Mouse (Mus musculus): ENCODE measurements around the gene Atxn2. TPM values are rescaled to one million over a fixed set of nuclear protein-coding genes. Genes with fewer than 3 reads are reported as not detected.

Gene Atxn2
- polyA plus RNA-seq, 2 experiments: 87.2 to 156 TPM

DNA sequence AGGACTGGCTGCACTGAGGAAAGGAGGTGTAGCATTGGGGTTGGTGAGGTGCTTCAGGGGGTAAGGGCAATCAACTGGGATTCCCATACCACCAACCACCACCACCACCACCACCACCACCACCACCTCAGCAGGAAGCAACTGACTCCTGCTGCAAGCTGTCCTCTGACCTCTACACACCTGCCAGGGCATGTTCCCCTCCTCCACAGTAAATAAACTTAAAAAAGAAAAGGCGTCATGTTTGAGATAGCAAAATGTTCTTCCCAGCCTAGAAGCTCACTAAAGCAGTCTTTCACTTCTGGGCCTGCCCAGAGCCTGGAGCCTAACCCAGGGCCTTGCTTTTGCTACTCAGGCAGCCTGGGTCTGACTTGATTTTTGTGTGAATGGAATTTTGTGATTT is 3.2 kb downstream of the Atxn2 start:
- Histone ChIP-seq H3K9me3 (ENCODE audit: control insufficient read depth, low read length) (no peaks in the 10 kb centered on the region), H3K4me3 (replicated peaks; ENCODE audit: low read length) (peak overlapping the region; percentile 94), H3K27ac (replicated peaks; ENCODE audit: low read depth, low read length) (no peak overlapping the region), H3K4me1 (ENCODE audit: control insufficient read depth, insufficient read depth, low read length) (peaks cover 20% of the 10 kb centered on the region; the same call in 1 of the 2 replicates), H3K36me3 (ENCODE audit: control insufficient read depth, insufficient read depth, low read length) (peaks cover 11% of the 10 kb centered on the region; the same call in 1 of the 2 replicates), H3K27me3 (ENCODE audit: control insufficient read depth, insufficient read depth, low read length) (no peaks in the 10 kb centered on the region), H3K9ac (ENCODE audit: low read depth, low read length, severe bottlenecking) (no peak overlapping the region), H3K4me2 (replicated peaks; ENCODE audit: low read depth, low read length, severe bottlenecking) (peak overlapping the region; percentile 86; the same call in 1 of the 2 replicates)
- TF ChIP-seq POLR2A (IDR thresholded peaks at IDR 0.05; ENCODE audit: borderline replicate concordance, extremely low read depth, insufficient read depth, insufficient read length): no peak
- 89% methylated on average over 1 of the region's 1 CpGs for WGBS
- no peak for DNase-seq (ENCODE audit: low spot score)
- no peak for ATAC-seq (ENCODE audit: low FRiP score, low read depth)

DNA sequence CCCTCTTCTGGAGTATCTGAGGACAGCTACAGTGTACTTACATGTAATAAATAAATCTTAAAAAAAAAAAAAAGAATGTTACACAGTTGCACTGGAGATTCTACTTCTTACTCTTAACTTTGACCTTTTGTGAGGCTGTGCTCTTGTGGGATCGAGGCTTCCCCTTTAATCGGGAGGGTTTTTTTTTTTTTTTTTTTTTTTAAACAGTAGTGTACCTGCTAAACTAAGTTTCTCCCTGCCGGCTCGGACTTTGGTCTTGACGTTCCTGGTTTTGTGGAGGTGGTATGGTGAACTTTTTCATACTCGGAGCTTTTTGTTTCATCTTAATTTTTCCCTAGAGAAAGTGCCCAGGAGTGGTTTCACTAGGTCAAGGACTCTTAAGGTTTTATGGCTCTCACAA is 3.8 kb downstream of the Atxn2 start:
- Histone ChIP-seq H3K27me3 (ENCODE audit: control insufficient read depth, insufficient read depth, low read length) (no peaks in the 10 kb centered on the region), H3K4me2 (replicated peaks; ENCODE audit: low read depth, low read length, severe bottlenecking) (no peak overlapping the region), H3K9me3 (ENCODE audit: control insufficient read depth, low read length) (no peaks in the 10 kb centered on the region), H3K9ac (ENCODE audit: low read depth, low read length, severe bottlenecking) (no peak overlapping the region), H3K4me3 (replicated peaks; ENCODE audit: low read length) (no peak overlapping the region), H3K36me3 (ENCODE audit: control insufficient read depth, insufficient read depth, low read length) (peaks cover 11% of the 10 kb centered on the region; the same call in 1 of the 2 replicates), H3K27ac (replicated peaks; ENCODE audit: low read depth, low read length) (no peak overlapping the region), H3K4me1 (ENCODE audit: control insufficient read depth, insufficient read depth, low read length) (peaks cover 26% of the 10 kb centered on the region)
- ATAC-seq (ENCODE audit: low FRiP score, low read depth) (no peak), DNase-seq (ENCODE audit: low spot score) (no peak)
- no peak for TF ChIP-seq POLR2A (IDR thresholded peaks at IDR 0.05; ENCODE audit: borderline replicate concordance, extremely low read depth, insufficient read depth, insufficient read length)
- WGBS: 71% methylated on average over 6 of the region's 6 CpGs

DNA sequence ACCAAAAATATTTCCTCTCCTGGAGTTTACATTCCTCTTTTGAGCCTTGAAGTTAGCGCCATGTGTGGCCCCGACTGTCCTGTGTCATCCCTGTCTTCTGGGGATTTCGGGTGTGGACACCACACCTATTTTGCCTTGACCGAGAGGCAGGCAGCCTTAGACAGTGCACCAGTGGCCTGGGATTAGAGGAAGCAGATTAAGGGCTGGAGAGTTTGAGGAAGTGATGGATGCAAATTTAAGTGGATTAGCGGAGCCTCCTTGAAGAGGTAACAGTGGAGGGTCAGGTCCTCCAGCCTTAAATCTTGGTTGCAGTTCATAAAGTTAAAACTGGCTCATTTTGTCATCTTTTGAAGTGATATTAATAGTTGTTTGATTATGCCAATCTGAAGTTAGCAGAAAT is 7.3 kb downstream of the Atxn2 start:
- Histone ChIP-seq H3K9me3 (ENCODE audit: control insufficient read depth, low read length) (no peaks in the 10 kb centered on the region), H3K27me3 (ENCODE audit: control insufficient read depth, insufficient read depth, low read length) (no peaks in the 10 kb centered on the region), H3K9ac (ENCODE audit: low read depth, low read length, severe bottlenecking) (no peak overlapping the region), H3K36me3 (ENCODE audit: control insufficient read depth, insufficient read depth, low read length) (peaks cover 11% of the 10 kb centered on the region; the same call in 1 of the 2 replicates), H3K4me3 (replicated peaks; ENCODE audit: low read length) (no peak overlapping the region), H3K4me1 (ENCODE audit: control insufficient read depth, insufficient read depth, low read length) (peaks cover 24% of the 10 kb centered on the region), H3K27ac (replicated peaks; ENCODE audit: low read depth, low read length) (no peak overlapping the region), H3K4me2 (replicated peaks; ENCODE audit: low read depth, low read length, severe bottlenecking) (no peak overlapping the region)
- DNase-seq (ENCODE audit: low spot score) (no peak), ATAC-seq (ENCODE audit: low FRiP score, low read depth) (no peak)
- 84% methylated on average over 5 of the region's 5 CpGs for WGBS
- TF ChIP-seq POLR2A (IDR thresholded peaks at IDR 0.05; ENCODE audit: borderline replicate concordance, extremely low read depth, insufficient read depth, insufficient read length): no peak

DNA sequence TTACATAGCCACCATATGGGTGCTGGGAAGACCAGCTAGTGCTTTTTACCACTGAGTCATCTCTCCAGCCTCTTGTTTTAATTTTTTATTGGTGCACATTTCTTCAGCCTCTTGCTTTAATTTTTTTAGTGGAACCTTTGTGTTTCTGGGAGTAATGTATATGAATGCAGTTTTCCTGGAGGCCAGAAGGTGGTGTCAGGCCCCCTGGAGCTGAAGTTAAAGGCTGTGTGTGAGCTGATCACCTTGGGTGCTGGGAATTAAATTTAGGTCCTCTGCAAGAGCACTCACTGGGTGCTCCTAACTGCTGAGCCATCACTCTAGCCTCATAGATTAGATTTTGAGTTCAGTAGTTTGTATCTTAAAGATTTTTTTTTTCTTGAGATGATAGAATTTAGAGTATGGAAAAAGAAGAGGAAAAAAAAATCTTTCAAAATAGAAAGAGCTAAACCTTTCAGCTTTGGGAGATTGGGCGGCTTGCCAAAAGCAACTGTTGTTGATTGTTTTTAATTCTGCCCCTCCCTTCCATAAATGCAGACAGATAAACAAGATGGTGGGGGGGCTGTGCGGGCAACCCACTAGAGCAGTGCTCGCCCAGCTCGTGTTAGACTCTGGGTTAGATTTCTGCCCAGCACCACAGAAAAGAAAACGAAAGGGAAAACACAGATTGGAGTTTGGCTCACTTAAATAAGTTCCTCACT is 9.9 kb downstream of the Atxn2 start:
- Histone ChIP-seq H3K27ac (replicated peaks; ENCODE audit: low read depth, low read length) (no peak overlapping the region), H3K4me1 (ENCODE audit: control insufficient read depth, insufficient read depth, low read length) (peaks cover 12% of the 10 kb centered on the region; the same call in 1 of the 2 replicates), H3K27me3 (ENCODE audit: control insufficient read depth, insufficient read depth, low read length) (no peaks in the 10 kb centered on the region), H3K36me3 (ENCODE audit: control insufficient read depth, insufficient read depth, low read length) (peaks cover 11% of the 10 kb centered on the region; the same call in 1 of the 2 replicates), H3K4me3 (replicated peaks; ENCODE audit: low read length) (no peak overlapping the region), H3K4me2 (replicated peaks; ENCODE audit: low read depth, low read length, severe bottlenecking) (no peak overlapping the region), H3K9ac (ENCODE audit: low read depth, low read length, severe bottlenecking) (no peak overlapping the region), H3K9me3 (ENCODE audit: control insufficient read depth, low read length) (no peaks in the 10 kb centered on the region)
- DNase-seq (ENCODE audit: low spot score) (no peak), ATAC-seq (ENCODE audit: low FRiP score, low read depth) (no peak)
- TF ChIP-seq POLR2A (IDR thresholded peaks at IDR 0.05; ENCODE audit: borderline replicate concordance, extremely low read depth, insufficient read depth, insufficient read length): no peak
- 93% methylated on average over 5 of the region's 5 CpGs for WGBS

DNA sequence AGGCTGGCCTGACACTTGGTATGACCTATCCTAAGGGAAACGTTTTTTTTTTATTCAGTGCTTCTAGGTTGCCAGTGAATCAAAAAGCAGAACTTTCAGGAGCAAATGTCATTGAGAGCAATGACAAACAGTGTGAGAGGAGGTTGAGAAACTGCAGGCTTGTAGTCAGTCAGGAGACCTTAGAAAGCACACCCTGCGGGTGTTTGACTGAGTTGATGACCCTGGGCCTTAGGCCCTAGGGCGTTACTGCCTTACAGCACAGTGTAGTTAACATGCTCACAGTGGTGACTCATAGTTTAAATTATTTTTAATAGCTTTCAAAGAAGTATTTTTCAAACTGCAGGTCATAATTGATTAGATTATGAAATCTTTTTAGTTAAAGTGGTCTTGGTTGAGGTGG is 10.7 kb downstream of the Atxn2 start:
- ATAC-seq (ENCODE audit: low FRiP score, low read depth): no peak
- Histone ChIP-seq H3K27me3 (ENCODE audit: control insufficient read depth, insufficient read depth, low read length) (no peaks in the 10 kb centered on the region), H3K4me1 (ENCODE audit: control insufficient read depth, insufficient read depth, low read length) (peaks cover 12% of the 10 kb centered on the region; the same call in 1 of the 2 replicates), H3K9me3 (ENCODE audit: control insufficient read depth, low read length) (no peaks in the 10 kb centered on the region), H3K4me3 (replicated peaks; ENCODE audit: low read length) (no peak overlapping the region), H3K27ac (replicated peaks; ENCODE audit: low read depth, low read length) (no peak overlapping the region), H3K36me3 (ENCODE audit: control insufficient read depth, insufficient read depth, low read length) (peaks cover 11% of the 10 kb centered on the region; the same call in 1 of the 2 replicates), H3K9ac (ENCODE audit: low read depth, low read length, severe bottlenecking) (no peak overlapping the region), H3K4me2 (replicated peaks; ENCODE audit: low read depth, low read length, severe bottlenecking) (no peak overlapping the region)
- no peak for TF ChIP-seq POLR2A (IDR thresholded peaks at IDR 0.05; ENCODE audit: borderline replicate concordance, extremely low read depth, insufficient read depth, insufficient read length)
- 65% methylated on average over 3 of the region's 3 CpGs for WGBS
- no peak for DNase-seq (ENCODE audit: low spot score)

Data from limb, embryonic 14.5 days (tissue).